Mouse (Mus musculus) C2C12 (cell line): Measurements from ENCODE around the gene Lpin3.

ENCODE experiments used
- CEBPB ChIP-seq: IDR thresholded peaks from one replicate; pipeline ENCODE4 v1.6.1; 2011; ENCODE audit warnings: low read depth, mild to moderate bottlenecking, control low read depth, moderate library complexity
- CTCF ChIP-seq: IDR thresholded peaks from one replicate; pipeline ENCODE4 v1.5.1; 2011; ENCODE audit not compliant: control insufficient read depth, insufficient read depth, insufficient read length
- FOSL1 ChIP-seq: IDR thresholded peaks from one replicate; pipeline ENCODE4 v1.8.0; 2011; ENCODE audit warnings: mild to moderate bottlenecking, low read length; ENCODE audit not compliant: poor library complexity, insufficient read depth, severe bottlenecking
- MAX ChIP-seq: IDR thresholded peaks from one replicate; pipeline ENCODE4 v1.6.1; 2011; ENCODE audit warnings: mild to moderate bottlenecking, control low read depth
- MYOD1 ChIP-seq: IDR thresholded peaks from one replicate; pipeline ENCODE4 v1.6.1; 2011; ENCODE audit warnings: low read depth; ENCODE audit not compliant: control insufficient read depth, insufficient read length
- MYOG ChIP-seq: IDR thresholded peaks from one replicate; pipeline ENCODE4 v1.6.1; 2011; ENCODE audit not compliant: control insufficient read depth, insufficient read length; ENCODE audit errors: extremely low read depth
- USF1 ChIP-seq: IDR thresholded peaks from one replicate; pipeline ENCODE4 v1.6.1; 2011; ENCODE audit warnings: low read depth, mild to moderate bottlenecking, control low read depth, moderate library complexity

- TF ChIP-seq CTCF (no peak), FOSL1 (no peak), MAX (no peak), CEBPB (no peak), USF1 (no peak), MYOD1 (no peak), MYOG (no peak)
Observed at GRCm38 (mm10) chr2:160901656-160902412, 21.4 kb downstream of the Lpin3 start.
